Mouse (Mus musculus) cerebellum, adult 2 months (tissue): ENCODE data around the gene Nnmt.

Experiments used
- CTCF ChIP-seq: fragments of 200-500 bp; IDR thresholded peaks from 2 replicates; pipeline ENCODE4 v1.5.1; 2011; ENCODE audit warnings: low read depth, mild to moderate bottlenecking, control low read depth, low read length, moderate library complexity, borderline replicate concordance; ENCODE audit not compliant: insufficient read depth
- POLR2A ChIP-seq: fragments of 200-500 bp; IDR thresholded peaks from 2 replicates; pipeline ENCODE4 v1.6.1; 2011; ENCODE audit warnings: low read length, control low read depth, borderline replicate concordance; ENCODE audit not compliant: insufficient read depth

- no peak for TF ChIP-seq CTCF
- no peak for TF ChIP-seq POLR2A
These were observed 14.3 kb downstream of the Nnmt start for GRCm38 (mm10) chr9:48590606-48591005.
